Mouse (Mus musculus) thymus, adult 2 months (tissue): ENCODE data around the gene Foxl1.

Experiments
- CTCF ChIP-seq: fragments of 200-500 bp; IDR thresholded peaks from 2 replicates; pipeline ENCODE4 v1.5.1; 2012; ENCODE audit warnings: mild to moderate bottlenecking, control low read depth, low read length, moderate library complexity, borderline replicate concordance; ENCODE audit not compliant: control insufficient read depth, poor library complexity, insufficient read depth; ENCODE audit errors: extremely low read depth
- POLR2A ChIP-seq: fragments of 200-500 bp; IDR thresholded peaks from 2 replicates; pipeline ENCODE4 v1.6.1; 2012; ENCODE audit warnings: mild to moderate bottlenecking, low read length, control low read depth, moderate library complexity; ENCODE audit not compliant: control insufficient read depth, poor library complexity, insufficient read depth; ENCODE audit errors: extremely low read depth

DNA sequence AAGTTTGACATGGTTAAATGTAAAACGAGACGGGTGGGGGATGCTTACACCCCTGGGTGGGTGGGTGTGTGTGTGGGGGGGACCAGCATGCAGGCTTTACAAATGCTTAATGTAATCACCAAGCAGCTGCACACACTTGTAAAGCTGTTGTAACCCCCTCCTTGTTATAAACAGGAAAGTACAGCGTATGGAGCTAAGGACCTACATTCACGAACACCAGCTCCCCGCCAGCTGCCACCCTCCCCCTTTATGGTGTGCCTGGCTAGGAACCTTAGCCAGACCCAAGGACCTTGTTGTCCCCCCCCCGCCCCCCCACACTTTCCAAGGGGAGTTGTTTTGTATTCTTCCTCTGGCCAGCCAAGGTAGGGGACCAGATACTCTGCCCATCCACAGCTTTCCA is 1.0 kb upstream of the Foxl1 start:
- TF ChIP-seq CTCF (no peak), POLR2A (no peak)
